Mouse (Mus musculus) hindbrain, embryonic 10.5 days (tissue): ENCODE measurements around the gene Rbms3. TPM values are rescaled to one million over a fixed set of nuclear protein-coding genes. Genes with fewer than 3 reads are reported as not detected.
A peak's percentile ranks its signal among the peaks of the same experiment; 100 is the strongest.

Experiments used
- DNase-seq: peaks from one replicate; pipeline ENCODE4 v3.0.0-alpha.2; 2017; ENCODE audit warnings: low spot score
- H3K27ac ChIP-seq: fragments of 300-500 bp; sonication (generic); 2 replicates; pipeline ENCODE4 v1.5.1; 2016; ENCODE audit warnings: mild to moderate bottlenecking, moderate library complexity
- H3K27me3 ChIP-seq: fragments of 300-500 bp; sonication (generic); 2 replicates; pipeline ENCODE4 v1.6.1; 2016; ENCODE audit warnings: mild to moderate bottlenecking; ENCODE audit not compliant: poor library complexity, insufficient read depth, severe bottlenecking
- H3K36me3 ChIP-seq: fragments of 300-500 bp; sonication (generic); 2 replicates; pipeline ENCODE4 v1.6.1; 2016; ENCODE audit warnings: mild to moderate bottlenecking, moderate library complexity
- H3K4me1 ChIP-seq: fragments of 300-500 bp; sonication (generic); replicated peaks from 2 replicates; pipeline ENCODE4 v1.6.1; 2016; ENCODE audit warnings: mild to moderate bottlenecking
- H3K4me3 ChIP-seq: fragments of 300-500 bp; sonication (generic); 2 replicates; pipeline ENCODE4 v1.5.1; 2016; ENCODE audit warnings: mild to moderate bottlenecking, moderate library complexity
- H3K9me3 ChIP-seq: fragments of 300-500 bp; sonication (generic); 2 replicates; pipeline ENCODE4 v1.6.1; 2016; ENCODE audit warnings: mild to moderate bottlenecking, moderate library complexity
- WGBS: fragments of 180-500 bp; shearing (Covaris S2); methylation state at CpG from one replicate; pipeline ENCODE4 v1.1.7; 2016; 5-methylcytosine and 5-hydroxymethylcytosine counted together
- polyA plus RNA-seq: library from polyadenylated mRNA; unstranded; fragments of >200 nt; fragmentation: Nextera tagmentation; extraction: Ambion mirVana; gene quantifications from 2 replicates; pipeline ENCODE4 v1.2.1, GENCODE M21; 2016

The Rbms3 gene
- polyA plus RNA-seq, 1 experiment from 2014 or later = 22.1 TPM

- no peaks in the 10 kb centered on the region; the same call in 1 of the 2 replicates for H3K27me3 ChIP-seq
- 62% methylated on average over 12 of the region's 12 CpGs for WGBS
- H3K36me3 ChIP-seq = no peaks in the 10 kb centered on the region
- H3K27ac ChIP-seq = 0 out of 2 replicates have a peak overlapping the region, but pooled peaks have one; percentile 16
- DNase-seq = no peak
- no peak overlapping the region for H3K4me3 ChIP-seq
- H3K4me1 ChIP-seq = peaks cover 13% of the 10 kb centered on the region
- no peaks in the 10 kb centered on the region for H3K9me3 ChIP-seq
Measured at GRCm38 (mm10) chr9:116769358-116770054, 860.2 kb downstream of the Rbms3 start.

GRCm38 (mm10) chr9:116762395-116763025, 867.2 kb downstream of the Rbms3 start:
- no peaks in the 10 kb centered on the region for H3K36me3 ChIP-seq
- 0 out of 2 replicates have a peak overlapping the region, but pooled peaks have one; percentile 12 for H3K27ac ChIP-seq
- no peak overlapping the region for H3K4me3 ChIP-seq
- no peaks in the 10 kb centered on the region for H3K27me3 ChIP-seq
- no peak for DNase-seq
- WGBS = 79% methylated on average over 10 of the region's 10 CpGs
- H3K4me1 ChIP-seq = 0 out of 2 replicates have a peak, but pooled peaks cover 4% of the 10 kb centered on the region
- no peaks in the 10 kb centered on the region for H3K9me3 ChIP-seq

- peaks cover 13% of the 10 kb centered on the region for H3K4me1 ChIP-seq
- H3K27me3 ChIP-seq = no peaks in the 10 kb centered on the region
- no peak overlapping the region for H3K4me3 ChIP-seq
- peak; percentile 19 for DNase-seq
- 38% methylated on average over 11 of the region's 11 CpGs for WGBS
- H3K9me3 ChIP-seq = no peaks in the 10 kb centered on the region
- H3K27ac ChIP-seq = no peak overlapping the region
- no peaks in the 10 kb centered on the region for H3K36me3 ChIP-seq
Measured at GRCm38 (mm10) chr9:116748857-116749584, 880.7 kb downstream of the Rbms3 start.

GRCm38 (mm10) chr9:116748346-116748745, 881.4 kb downstream of the Rbms3 start:
- H3K9me3 ChIP-seq = no peaks in the 10 kb centered on the region
- WGBS = 56% methylated on average over 4 of the region's 4 CpGs
- H3K4me3 ChIP-seq = no peak overlapping the region
- DNase-seq = no peak
- H3K36me3 ChIP-seq = no peaks in the 10 kb centered on the region
- H3K27ac ChIP-seq = no peak overlapping the region
- H3K4me1 ChIP-seq = peaks cover 13% of the 10 kb centered on the region
- no peaks in the 10 kb centered on the region for H3K27me3 ChIP-seq

GRCm38 (mm10) chr9:116746871-116747270, 882.8 kb downstream of the Rbms3 start:
- peaks cover 13% of the 10 kb centered on the region for H3K4me1 ChIP-seq
- H3K27ac ChIP-seq = no peak overlapping the region
- H3K36me3 ChIP-seq = no peaks in the 10 kb centered on the region
- 77% methylated on average over 3 of the region's 3 CpGs for WGBS
- no peaks in the 10 kb centered on the region for H3K27me3 ChIP-seq
- H3K9me3 ChIP-seq = no peaks in the 10 kb centered on the region
- no peak overlapping the region for H3K4me3 ChIP-seq
- DNase-seq = no peak

DNA sequence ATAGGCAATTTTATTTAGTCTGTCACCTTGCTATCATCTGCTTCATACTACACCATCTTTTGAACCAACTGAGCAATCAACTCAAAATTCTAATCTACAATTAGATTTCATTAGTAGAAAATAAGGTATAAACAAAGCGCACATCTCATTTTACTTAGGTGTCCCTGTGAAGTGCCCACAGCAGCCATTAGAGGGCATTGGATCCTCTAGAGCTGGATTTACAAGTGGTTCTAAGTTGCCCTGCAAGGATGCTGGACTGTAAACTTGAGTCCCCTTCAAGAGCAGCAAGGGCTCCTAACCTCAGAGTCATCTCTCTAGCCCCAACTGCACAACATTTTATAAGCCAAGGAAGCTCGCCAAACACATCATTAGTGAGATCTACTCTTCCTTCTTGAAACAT, 891.9 kb downstream of the Rbms3 start:
- Histone ChIP-seq H3K9me3 (no peaks in the 10 kb centered on the region), H3K4me3 (no peak overlapping the region), H3K36me3 (no peaks in the 10 kb centered on the region), H3K27me3 (no peaks in the 10 kb centered on the region), H3K27ac (no peak overlapping the region), H3K4me1 (no peaks in the 10 kb centered on the region)
- no peak for DNase-seq
- WGBS = 91% methylated on average over 2 of the region's 2 CpGs

DNA sequence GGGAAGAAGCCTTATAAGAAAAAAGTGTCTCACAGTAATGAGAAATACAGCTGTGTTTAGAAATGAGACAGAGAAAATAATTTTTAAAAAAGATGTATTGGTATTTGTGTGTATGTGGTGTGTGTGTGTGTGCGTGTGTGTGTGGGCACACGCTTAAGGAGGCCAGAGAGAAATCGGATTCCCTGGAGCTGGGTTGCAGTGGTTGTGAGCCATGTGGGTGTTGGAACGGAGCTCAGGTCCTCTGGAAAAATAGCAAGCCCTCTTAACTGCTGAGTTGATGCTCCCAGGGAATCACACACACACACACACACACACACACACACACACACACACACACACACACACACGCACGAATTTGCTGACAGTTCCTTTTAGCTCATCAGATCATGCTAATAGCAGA, 900.5 kb downstream of the Rbms3 start:
- no peak for DNase-seq
- Histone ChIP-seq H3K4me1 (no peaks in the 10 kb centered on the region), H3K27ac (no peak overlapping the region), H3K4me3 (no peak overlapping the region), H3K36me3 (no peaks in the 10 kb centered on the region), H3K9me3 (no peaks in the 10 kb centered on the region), H3K27me3 (no peaks in the 10 kb centered on the region)
- 85% methylated on average over 6 of the region's 6 CpGs for WGBS

DNA sequence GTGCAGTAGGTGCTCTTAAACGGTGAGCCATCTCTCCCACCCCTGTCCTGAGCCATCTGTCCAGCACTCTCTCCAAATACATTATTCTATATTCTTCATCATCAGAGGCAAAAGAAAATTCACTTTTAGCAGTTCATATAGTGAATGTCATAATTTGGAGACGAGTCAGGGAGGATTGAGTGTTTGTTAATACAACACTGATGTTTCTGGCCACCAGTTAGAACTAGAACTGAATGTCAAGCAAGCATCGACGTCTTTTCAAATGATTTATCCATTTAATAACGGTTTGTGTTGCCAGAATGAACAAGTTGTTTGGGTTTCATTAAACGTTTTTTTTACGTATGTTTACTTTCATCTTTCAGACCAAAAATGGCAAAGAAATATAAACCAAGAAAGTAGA, 901.1 kb downstream of the Rbms3 start:
- DNase-seq = no peak
- no peaks in the 10 kb centered on the region for H3K4me1 ChIP-seq

GRCm38 (mm10) chr9:116728093-116728492, 901.6 kb downstream of the Rbms3 start:
- H3K27ac ChIP-seq = no peak overlapping the region
- H3K27me3 ChIP-seq = no peaks in the 10 kb centered on the region
- 87% methylated on average over 3 of the region's 3 CpGs for WGBS
- no peaks in the 10 kb centered on the region for H3K4me1 ChIP-seq
- H3K4me3 ChIP-seq = no peak overlapping the region
- H3K9me3 ChIP-seq = no peaks in the 10 kb centered on the region
- DNase-seq = no peak
- no peaks in the 10 kb centered on the region for H3K36me3 ChIP-seq

More for the DNA sequence above, 901.1 kb downstream of the Rbms3 start:
- Histone ChIP-seq H3K27ac (no peak overlapping the region), H3K4me3 (no peak overlapping the region), H3K9me3 (no peaks in the 10 kb centered on the region), H3K27me3 (no peaks in the 10 kb centered on the region), H3K36me3 (no peaks in the 10 kb centered on the region)
- WGBS = 88% methylated on average over 7 of the region's 7 CpGs

GRCm38 (mm10) chr9:116724581-116724980, 905.1 kb downstream of the Rbms3 start:
- Histone ChIP-seq H3K27ac (no peak overlapping the region), H3K9me3 (no peaks in the 10 kb centered on the region), H3K4me1 (no peaks in the 10 kb centered on the region), H3K27me3 (no peaks in the 10 kb centered on the region), H3K4me3 (no peak overlapping the region), H3K36me3 (no peaks in the 10 kb centered on the region)
- 84% methylated on average over 5 of the region's 5 CpGs for WGBS
- DNase-seq = no peak

DNA sequence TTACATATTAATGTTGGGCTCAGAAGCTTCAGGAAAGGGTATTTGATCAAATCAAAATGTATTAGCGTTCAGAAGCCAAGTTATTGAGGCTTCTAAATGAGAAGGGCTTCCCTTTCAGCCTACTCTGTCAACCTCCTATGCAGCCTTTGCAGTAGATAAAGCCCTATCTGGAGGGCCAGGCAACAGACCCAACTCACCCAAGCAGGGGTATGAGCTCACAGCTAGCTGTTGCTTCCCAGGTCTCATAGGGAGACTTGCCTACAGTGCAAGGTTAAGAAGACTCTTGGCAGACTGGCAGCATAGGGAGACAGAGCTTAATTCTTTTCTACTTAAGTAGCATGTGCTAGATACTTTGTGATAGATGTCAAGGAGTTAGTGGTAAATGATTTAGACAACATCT, 926.6 kb downstream of the Rbms3 start:
- Histone ChIP-seq H3K27ac (no peak overlapping the region), H3K4me1 (no peaks in the 10 kb centered on the region), H3K27me3 (no peaks in the 10 kb centered on the region), H3K9me3 (no peaks in the 10 kb centered on the region), H3K4me3 (no peak overlapping the region), H3K36me3 (no peaks in the 10 kb centered on the region)
- DNase-seq = no peak
- 94% methylated on average over 1 of the region's 1 CpGs for WGBS

DNA sequence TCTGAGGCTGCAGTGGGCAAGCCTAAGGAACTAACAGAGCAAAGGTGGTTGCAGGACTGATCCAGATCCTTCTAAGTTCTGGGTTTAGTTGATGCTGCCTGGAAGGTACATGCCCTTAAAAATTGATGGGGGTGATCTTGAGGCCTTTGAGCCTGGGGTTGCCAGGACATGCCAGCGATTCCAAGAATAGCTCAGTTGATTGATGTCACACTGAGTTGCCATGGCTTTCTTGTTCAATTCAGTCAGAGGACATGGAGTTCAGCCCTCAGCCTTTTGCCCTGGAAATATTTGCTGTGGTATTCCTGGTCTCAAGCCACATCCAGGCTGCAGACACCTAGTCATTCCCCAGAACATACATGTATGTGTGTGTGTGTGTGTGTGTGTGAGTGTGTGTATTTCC, 927.1 kb downstream of the Rbms3 start:
- DNase-seq = no peak
- 74% methylated on average over 1 of the region's 1 CpGs for WGBS
- Histone ChIP-seq H3K36me3 (no peaks in the 10 kb centered on the region), H3K27me3 (no peaks in the 10 kb centered on the region), H3K4me1 (no peaks in the 10 kb centered on the region), H3K9me3 (no peaks in the 10 kb centered on the region), H3K4me3 (no peak overlapping the region), H3K27ac (no peak overlapping the region)
